Mouse (Mus musculus): ENCODE results near the gene Entpd3. TPM values are rescaled to one million over a fixed set of nuclear protein-coding genes. Genes with fewer than 3 reads are reported as not detected.
A peak's percentile ranks its signal among the peaks of the same experiment; 100 is the strongest.
"Not testable (repeated sequence)": the region's sequence is repeated elsewhere in the genome, so short reads cannot be mapped to it uniquely, and the experiment has no call there.

Gene Entpd3
- polyA plus RNA-seq, 1 experiment = 0.20 TPM

DNA sequence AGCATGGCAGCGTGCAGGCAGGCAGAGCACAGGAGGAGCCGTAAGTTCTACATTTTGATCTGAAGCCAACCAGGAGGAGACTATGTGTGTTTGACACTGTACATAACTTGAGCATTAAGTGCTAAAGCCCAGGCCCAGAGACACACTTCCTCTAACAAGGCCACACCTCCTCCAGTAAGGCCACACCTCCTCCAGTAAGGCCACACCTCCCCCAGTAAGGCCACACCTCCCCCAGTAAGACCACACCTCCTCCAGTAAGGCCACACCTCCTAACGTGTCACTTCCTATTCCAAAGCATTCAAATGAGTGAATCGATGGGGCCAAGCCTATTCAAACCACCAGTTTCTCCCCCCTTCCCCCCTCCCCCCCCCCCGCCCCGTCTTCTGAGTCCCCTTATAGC lies 6.9 kb upstream of the Entpd3 start:
- no peak for DNase-seq (ENCODE audit: low read depth in 1 of 2, low spot score in 2 of 2)
- Histone ChIP-seq H3K4me3 (ENCODE audit: extremely low read depth, insufficient read depth, insufficient read length) (no peak overlapping the region), H3K4me1 (ENCODE audit: control insufficient read depth, insufficient read depth, insufficient read length) (no peaks in the 10 kb centered on the region), H3K36me3 (ENCODE audit: control insufficient read depth, insufficient read depth, low read length) (no peaks in the 10 kb centered on the region), H3K27me3 (ENCODE audit: control insufficient read depth, insufficient read depth, low read length) (no peaks in the 10 kb centered on the region), H3K27ac (ENCODE audit: insufficient read depth, low read length) (no peak overlapping the region)
- WGBS = 92% methylated on average over 6 of the region's 6 CpGs
- TF ChIP-seq CTCF (IDR thresholded peaks at IDR 0.05; ENCODE audit: extremely low read depth, insufficient read depth, insufficient read length, insufficient replicate concordance) (no peak), POLR2A (IDR thresholded peaks at IDR 0.05; ENCODE audit: low read depth, low read length) (no peak)

DNA sequence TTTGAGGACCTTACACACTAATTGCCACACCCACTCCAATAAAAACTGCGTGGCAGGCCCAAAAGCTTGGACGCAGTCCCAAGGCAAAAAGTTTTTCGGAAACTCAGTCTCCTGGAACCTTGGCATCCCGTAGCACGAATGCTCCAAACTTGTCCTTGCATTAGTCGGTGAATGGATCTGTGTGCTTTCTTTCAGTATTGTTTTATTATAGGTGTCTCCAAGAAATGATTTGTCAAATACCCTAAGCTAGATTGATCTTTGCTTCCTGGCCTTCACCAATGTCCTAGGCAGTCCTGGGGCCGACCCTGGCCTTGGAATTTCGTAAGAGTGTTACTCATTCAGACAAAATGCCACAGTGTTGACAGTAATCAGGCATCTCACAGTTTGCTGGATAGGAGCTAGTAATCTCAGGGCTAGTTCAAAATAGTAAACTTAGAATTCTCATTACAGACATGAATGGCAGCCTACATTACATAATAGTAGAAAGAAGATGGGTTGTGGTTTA lies 6.1 kb upstream of the Entpd3 start:
- DNase-seq (ENCODE audit: low read depth in 1 of 2, low spot score in 2 of 2); H3K27me3 ChIP-seq (ENCODE audit: control insufficient read depth, insufficient read depth, low read length); H3K4me1 ChIP-seq (ENCODE audit: control insufficient read depth, insufficient read depth, insufficient read length); H3K27ac ChIP-seq (ENCODE audit: insufficient read depth, low read length); H3K36me3 ChIP-seq (ENCODE audit: control insufficient read depth, insufficient read depth, low read length); H3K4me3 ChIP-seq (ENCODE audit: extremely low read depth, insufficient read depth, insufficient read length): not testable (repeated sequence)
- 94% methylated on average over 8 of the region's 8 CpGs for WGBS

DNA sequence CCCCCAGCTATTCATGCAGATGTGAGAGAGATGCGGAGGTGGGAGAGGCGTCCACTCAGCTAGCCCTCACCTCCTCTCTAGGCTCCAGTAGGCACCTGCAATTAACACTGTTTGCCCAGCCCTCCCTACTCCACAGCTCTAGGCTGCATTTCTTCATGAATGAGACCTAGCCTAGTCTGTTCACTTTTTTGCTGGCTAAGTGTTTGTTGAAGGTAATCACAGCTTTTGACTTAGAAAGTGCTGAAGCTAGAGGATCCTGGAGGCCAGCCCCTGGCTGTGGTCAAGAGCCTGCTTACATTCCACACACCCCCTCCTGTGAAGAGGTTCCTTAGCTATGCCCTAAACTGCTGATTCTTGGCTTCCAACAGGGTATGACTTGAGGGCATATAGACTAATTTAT lies 1.8 kb downstream of the Entpd3 start:
- no peaks in the 10 kb centered on the region for H3K4me1 ChIP-seq (ENCODE audit: control insufficient read depth, insufficient read depth, insufficient read length)
- 40% methylated on average over 1 of the region's 2 CpGs for WGBS
- DNase-seq (ENCODE audit: low read depth in 1 of 2, low spot score in 2 of 2) = no peak
- H3K27ac ChIP-seq (ENCODE audit: insufficient read depth, low read length) = no peak overlapping the region
- H3K4me3 ChIP-seq (ENCODE audit: extremely low read depth, insufficient read depth, insufficient read length) = no peak overlapping the region
- TF ChIP-seq CTCF (IDR thresholded peaks at IDR 0.05; ENCODE audit: extremely low read depth, insufficient read depth, insufficient read length, insufficient replicate concordance) = no peak
- no peak for TF ChIP-seq POLR2A (IDR thresholded peaks at IDR 0.05; ENCODE audit: low read depth, low read length)
- H3K27me3 ChIP-seq (ENCODE audit: control insufficient read depth, insufficient read depth, low read length) = peaks cover 6% of the 10 kb centered on the region
- no peaks in the 10 kb centered on the region for H3K36me3 ChIP-seq (ENCODE audit: control insufficient read depth, insufficient read depth, low read length)

- no peak for DNase-seq (ENCODE audit: low read depth in 1 of 2, low spot score in 2 of 2)
- Histone ChIP-seq H3K4me3 (ENCODE audit: extremely low read depth, insufficient read depth, insufficient read length) (no peak overlapping the region), H3K27me3 (ENCODE audit: control insufficient read depth, insufficient read depth, low read length) (peaks cover 6% of the 10 kb centered on the region), H3K4me1 (ENCODE audit: control insufficient read depth, insufficient read depth, insufficient read length) (no peaks in the 10 kb centered on the region), H3K27ac (ENCODE audit: insufficient read depth, low read length) (no peak overlapping the region), H3K36me3 (ENCODE audit: control insufficient read depth, insufficient read depth, low read length) (no peaks in the 10 kb centered on the region)
- 48% methylated on average over 6 of the region's 6 CpGs for WGBS
- TF ChIP-seq POLR2A (IDR thresholded peaks at IDR 0.05; ENCODE audit: low read depth, low read length) (no peak), CTCF (IDR thresholded peaks at IDR 0.05; ENCODE audit: extremely low read depth, insufficient read depth, insufficient read length, insufficient replicate concordance) (no peak)
These were observed 2.6 kb downstream of the Entpd3 start for GRCm38 (mm10) chr9:120542241-120542640.

- no peaks in the 10 kb centered on the region for H3K27me3 ChIP-seq (ENCODE audit: control insufficient read depth, insufficient read depth, low read length)
- WGBS = 20% methylated on average over 2 of the region's 2 CpGs
- no peak for DNase-seq (ENCODE audit: low read depth in 1 of 2, low spot score in 2 of 2)
- TF ChIP-seq POLR2A (IDR thresholded peaks at IDR 0.05; ENCODE audit: low read depth, low read length) = no peak
- TF ChIP-seq CTCF (IDR thresholded peaks at IDR 0.05; ENCODE audit: extremely low read depth, insufficient read depth, insufficient read length, insufficient replicate concordance) = no peak
- H3K36me3 ChIP-seq (ENCODE audit: control insufficient read depth, insufficient read depth, low read length) = no peaks in the 10 kb centered on the region
- no peak overlapping the region for H3K27ac ChIP-seq (ENCODE audit: insufficient read depth, low read length)
- H3K4me3 ChIP-seq (ENCODE audit: extremely low read depth, insufficient read depth, insufficient read length) = no peak overlapping the region
- no peaks in the 10 kb centered on the region for H3K4me1 ChIP-seq (ENCODE audit: control insufficient read depth, insufficient read depth, insufficient read length)
These were observed 6.4 kb downstream of the Entpd3 start for GRCm38 (mm10) chr9:120545994-120546393.

- TF ChIP-seq CTCF (IDR thresholded peaks at IDR 0.05; ENCODE audit: extremely low read depth, insufficient read depth, insufficient read length, insufficient replicate concordance) (no peak), POLR2A (IDR thresholded peaks at IDR 0.05; ENCODE audit: low read depth, low read length) (no peak)
These were observed 6.9 kb downstream of the Entpd3 start for GRCm38 (mm10) chr9:120546482-120546881.

DNA sequence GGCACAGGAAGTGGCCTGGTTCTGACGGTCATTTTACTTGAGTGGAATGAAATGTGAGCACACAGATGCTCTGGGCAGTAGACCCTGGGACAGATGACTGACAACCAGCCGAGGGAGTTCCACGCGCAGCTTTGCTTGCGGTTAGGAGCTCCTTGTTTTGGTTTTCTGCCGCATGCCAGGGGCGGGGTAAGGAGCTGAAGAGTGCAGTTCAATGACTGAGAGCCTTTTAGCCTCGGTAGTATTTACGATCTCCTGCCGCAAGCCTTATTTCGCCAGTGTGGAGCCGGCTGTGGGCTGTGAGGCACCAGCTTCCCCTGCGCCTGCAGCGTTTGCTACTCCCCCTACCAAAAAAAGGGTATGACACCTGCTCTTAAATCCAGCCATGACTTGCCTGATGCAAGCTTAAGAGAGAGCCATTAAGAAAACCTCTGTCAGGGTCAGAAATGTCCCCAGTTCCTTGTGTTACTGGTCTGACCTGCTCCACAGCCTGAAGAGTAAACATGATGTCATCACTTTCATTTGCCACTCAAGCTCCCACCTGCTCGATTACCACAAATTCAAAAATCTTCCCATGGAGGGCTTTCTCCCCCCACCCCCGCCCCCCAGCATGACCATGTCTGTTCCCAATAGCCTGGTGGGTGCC lies 7.5 kb downstream of the Entpd3 start:
- Histone ChIP-seq H3K27ac (ENCODE audit: insufficient read depth, low read length) (no peak overlapping the region), H3K4me1 (ENCODE audit: control insufficient read depth, insufficient read depth, insufficient read length) (no peaks in the 10 kb centered on the region), H3K27me3 (ENCODE audit: control insufficient read depth, insufficient read depth, low read length) (no peaks in the 10 kb centered on the region), H3K4me3 (ENCODE audit: extremely low read depth, insufficient read depth, insufficient read length) (no peak overlapping the region), H3K36me3 (ENCODE audit: control insufficient read depth, insufficient read depth, low read length) (no peaks in the 10 kb centered on the region)
- no peak for DNase-seq (ENCODE audit: low read depth in 1 of 2, low spot score in 2 of 2)
- WGBS = 13% methylated on average over 16 of the region's 16 CpGs
- TF ChIP-seq POLR2A (IDR thresholded peaks at IDR 0.05; ENCODE audit: low read depth, low read length) = no peak
- TF ChIP-seq CTCF (IDR thresholded peaks at IDR 0.05; ENCODE audit: extremely low read depth, insufficient read depth, insufficient read length, insufficient replicate concordance) = no peak

More at GRCm38 (mm10) chr9:120546482-120546881, 6.9 kb downstream of the Entpd3 start:
- H3K36me3 ChIP-seq (ENCODE audit: control insufficient read depth, insufficient read depth, low read length) = no peaks in the 10 kb centered on the region
- no peak overlapping the region for H3K27ac ChIP-seq (ENCODE audit: insufficient read depth, low read length)
- no peak overlapping the region for H3K4me3 ChIP-seq (ENCODE audit: extremely low read depth, insufficient read depth, insufficient read length)
- no peaks in the 10 kb centered on the region for H3K27me3 ChIP-seq (ENCODE audit: control insufficient read depth, insufficient read depth, low read length)
- 68% methylated on average over 9 of the region's 9 CpGs for WGBS
- DNase-seq (ENCODE audit: low read depth in 1 of 2, low spot score in 2 of 2) = peak in 1 of 2 experiments; percentile 4
- H3K4me1 ChIP-seq (ENCODE audit: control insufficient read depth, insufficient read depth, insufficient read length) = no peaks in the 10 kb centered on the region

Data from spleen, adult 2 months (tissue).